Mouse (Mus musculus) gastrocnemius, postnatal 36 days (tissue): Measurements from ENCODE around the gene Eri3. TPM values are rescaled to one million over a fixed set of nuclear protein-coding genes. Genes with fewer than 3 reads are reported as not detected.

Experiments used
- DNase-seq, 2 experiments: peaks; one replicate each; pipeline ENCODE4 v3.0.0; 2022
- intact Hi-C: fragments of 180-260 bp; cut with DNase I; formaldehyde crosslinking; loops from one replicate; pipeline ENCODE4 v1.15.1; 2025
- total RNA-seq, 2 experiments: library from RNA; stranded (reverse); gene quantifications; 2 replicates each; pipeline ENCODE4 v1.2.3; 2021

Gene Eri3
- total RNA-seq, 2 experiments from 2014 or later: 78.4 to 92.3 TPM

DNA sequence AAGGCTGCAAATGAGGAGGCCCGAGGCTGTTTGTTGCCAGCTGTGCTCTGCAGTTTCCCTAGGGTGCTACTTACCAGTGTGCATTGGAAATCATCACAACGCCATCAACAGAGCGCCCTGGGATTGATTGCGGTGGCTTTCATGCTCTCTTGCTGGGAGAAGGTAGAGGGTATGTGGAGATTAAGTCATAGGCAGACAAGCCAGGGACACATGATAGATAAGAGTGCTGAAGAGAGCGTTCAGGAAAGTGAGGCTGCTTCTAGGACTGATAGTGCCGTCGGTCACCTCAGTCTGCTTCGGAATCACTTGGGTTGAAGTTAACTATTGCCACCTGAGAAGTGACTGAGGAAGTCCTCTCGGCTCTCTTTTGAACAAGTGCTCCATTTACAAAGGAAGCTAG lies 13.8 kb downstream of the Eri3 start:
- intact Hi-C loops: no loop called here
- no peak for DNase-seq

DNA sequence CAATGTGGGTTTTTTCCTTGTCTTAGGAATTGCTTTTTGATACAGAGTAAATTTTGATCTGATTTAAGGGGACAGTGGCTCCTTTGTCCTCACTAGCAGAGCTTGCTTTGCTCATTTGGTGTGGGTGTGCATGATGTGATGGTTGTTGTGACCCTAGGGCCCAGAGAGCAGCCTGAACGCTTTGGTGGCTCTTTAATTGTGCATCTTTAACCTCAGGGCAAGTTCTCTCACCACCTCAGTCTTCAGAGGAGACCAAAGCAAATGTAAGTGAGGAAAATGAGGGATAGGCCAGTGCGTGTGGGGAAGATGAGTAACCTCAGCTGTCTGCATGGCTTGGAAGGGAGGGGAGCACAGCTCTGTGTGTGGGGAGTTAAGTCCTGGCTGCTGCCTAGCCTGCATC lies 18.7 kb downstream of the Eri3 start:
- DNase-seq: no peak
- intact Hi-C loops: no loop called here

DNA sequence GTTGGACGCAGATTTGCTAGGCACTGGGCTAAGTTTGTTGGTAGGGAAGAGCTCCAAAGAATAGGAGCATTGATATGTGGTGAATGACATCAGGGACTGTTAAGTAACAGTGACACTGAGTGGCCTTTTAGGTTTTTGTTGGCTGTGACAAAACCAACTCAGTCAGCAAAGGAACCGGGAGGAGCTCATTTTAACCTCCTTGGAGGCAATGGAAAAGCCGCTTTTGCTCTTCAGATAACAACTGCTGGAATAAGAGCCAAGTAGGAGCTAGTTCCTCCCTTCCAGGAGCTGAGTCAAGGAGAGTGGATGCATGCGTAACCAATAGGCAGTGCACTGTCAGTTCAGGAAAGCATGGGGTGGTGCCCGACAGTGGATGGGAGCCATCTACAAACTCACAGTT lies 20.8 kb downstream of the Eri3 start:
- DNase-seq: no peak
- intact Hi-C loops: no loop called here

DNA sequence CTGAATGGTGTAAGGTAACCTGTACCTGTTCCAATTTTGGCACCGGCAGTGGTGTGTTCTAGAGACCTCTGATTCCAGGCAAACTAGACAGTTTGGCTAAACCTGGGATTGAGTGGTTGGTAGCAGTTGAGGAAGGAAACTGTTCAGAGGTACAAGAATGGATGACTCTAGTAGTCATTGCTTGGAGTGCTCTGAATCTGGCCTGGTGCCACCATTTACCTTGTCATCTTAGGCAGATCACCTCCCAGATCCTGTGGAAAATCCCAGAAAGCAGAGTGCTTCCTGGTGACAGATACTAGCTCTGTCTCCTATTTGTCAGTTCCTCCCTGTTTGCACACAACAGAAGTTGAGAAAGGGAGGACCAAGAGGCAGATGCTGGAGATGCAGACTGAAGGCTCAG lies 27.4 kb downstream of the Eri3 start:
- intact Hi-C loops: no loop called here

DNA sequence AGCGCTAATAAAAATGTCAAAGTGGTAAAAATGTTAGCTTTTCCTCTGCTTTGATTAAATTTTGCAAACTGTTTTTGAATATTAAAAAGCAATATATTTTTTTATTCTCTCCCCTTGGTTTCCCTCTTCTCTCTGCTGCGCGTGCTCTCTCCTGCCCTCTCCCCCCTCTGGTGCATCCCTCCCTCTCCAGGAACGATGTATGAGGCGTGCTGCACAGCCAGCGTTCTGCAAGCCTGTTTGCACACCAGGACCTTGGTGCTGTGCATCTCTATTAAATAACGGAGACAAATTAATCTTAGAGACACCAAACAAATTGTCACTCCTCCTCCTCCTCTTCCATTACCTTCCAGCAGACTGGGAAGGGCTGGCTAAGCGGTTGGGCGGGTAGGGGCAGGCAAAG lies 31.5 kb downstream of the Eri3 start:
- intact Hi-C loops: no loop called here
- DNase-seq: no peak

More for the DNA sequence above, 27.4 kb downstream of the Eri3 start:
- no peak for DNase-seq

DNA sequence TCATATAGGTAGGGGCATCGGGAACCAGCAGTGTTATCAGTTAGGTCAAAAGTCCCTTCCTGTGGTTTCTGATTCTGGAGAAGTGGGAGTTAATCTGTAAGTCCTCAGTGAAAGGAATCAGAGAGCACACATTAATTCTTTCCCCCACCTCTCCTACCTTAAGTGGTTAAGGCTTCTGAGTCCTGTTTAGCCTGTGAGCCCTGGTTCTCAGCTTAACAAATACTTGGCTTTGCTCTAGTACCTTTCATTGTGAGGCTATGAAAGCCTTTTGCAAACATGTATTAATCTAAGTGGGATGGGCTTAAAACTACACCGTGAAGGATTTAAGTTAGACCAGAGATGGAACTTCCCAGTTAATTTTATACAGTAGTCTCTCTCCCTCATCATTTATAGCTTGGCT lies 35.8 kb downstream of the Eri3 start:
- no peak for DNase-seq
- intact Hi-C loops: no loop called here

DNA sequence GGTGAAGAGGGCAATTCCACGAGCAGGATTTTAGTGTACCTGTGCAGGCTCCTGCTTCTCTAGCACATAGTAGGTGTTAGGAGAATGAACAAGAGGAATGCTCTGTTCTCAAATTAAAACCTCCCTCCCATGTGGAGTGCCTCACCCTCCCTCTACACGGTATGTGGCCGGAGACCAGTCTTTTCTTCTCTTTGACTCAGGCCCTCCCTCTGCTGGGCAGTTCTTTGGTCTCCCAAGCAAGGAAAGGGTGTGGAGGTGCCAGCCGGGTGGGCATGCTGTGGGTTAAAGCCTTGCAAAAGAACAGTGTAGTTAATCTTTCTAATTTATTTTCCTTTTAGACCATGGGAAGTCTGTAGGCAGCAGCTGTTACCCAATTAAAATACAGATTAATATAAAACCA lies 37.3 kb downstream of the Eri3 start:
- intact Hi-C loops: no loop called here
- DNase-seq: no peak

DNA sequence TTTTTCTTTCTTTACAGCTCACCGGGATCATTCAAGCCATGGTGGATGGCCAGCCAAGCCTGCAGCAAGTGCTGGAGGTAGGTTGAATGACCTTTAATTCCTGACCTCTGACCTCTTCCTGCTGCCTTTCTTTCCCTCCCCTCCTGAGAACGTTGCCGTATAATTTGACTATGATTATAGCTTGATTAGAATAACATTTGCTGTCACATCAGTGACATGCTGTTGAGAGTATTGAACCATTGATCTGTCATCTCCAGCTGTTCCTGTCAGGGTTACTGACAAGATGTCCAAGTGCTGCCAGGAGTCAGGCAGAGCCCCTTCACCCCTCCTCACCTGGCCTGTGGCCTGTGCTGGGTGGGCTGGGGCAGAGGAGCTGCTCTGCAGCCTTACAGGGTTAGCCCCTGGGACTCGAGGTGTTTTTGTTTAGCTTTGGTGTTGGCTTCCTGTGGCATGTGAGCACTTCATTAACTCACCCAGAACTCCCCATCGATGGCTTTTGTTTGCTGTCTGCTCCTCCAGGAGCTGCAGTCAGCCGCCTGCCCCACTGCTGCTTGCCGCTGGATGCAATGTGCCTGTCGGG lies 39.0 kb downstream of the Eri3 start:
- intact Hi-C loops: no loop called here
- no peak for DNase-seq

DNA sequence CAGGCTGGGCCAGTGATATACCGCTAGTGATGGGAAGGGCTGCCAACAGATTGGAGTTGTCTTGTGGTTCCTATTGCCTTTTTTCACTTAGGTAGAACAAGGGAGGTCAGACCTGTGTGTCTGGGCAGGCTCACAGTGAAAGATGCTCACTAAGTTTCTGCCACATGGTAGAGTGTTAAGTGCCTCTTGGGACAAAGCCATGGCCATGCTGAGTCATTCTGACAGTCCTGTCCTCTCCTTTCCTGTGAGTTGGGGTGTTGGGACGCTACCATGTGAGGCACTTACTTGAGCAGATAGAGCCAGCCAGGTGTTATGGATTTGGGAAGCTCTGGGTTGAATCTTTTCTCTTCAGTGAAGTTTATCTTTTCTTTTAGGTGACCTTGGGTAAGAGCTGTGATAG lies 40.6 kb downstream of the Eri3 start:
- intact Hi-C loops: no loop called here
- peak in 1 of 2 experiments; percentile 36 for DNase-seq

DNA sequence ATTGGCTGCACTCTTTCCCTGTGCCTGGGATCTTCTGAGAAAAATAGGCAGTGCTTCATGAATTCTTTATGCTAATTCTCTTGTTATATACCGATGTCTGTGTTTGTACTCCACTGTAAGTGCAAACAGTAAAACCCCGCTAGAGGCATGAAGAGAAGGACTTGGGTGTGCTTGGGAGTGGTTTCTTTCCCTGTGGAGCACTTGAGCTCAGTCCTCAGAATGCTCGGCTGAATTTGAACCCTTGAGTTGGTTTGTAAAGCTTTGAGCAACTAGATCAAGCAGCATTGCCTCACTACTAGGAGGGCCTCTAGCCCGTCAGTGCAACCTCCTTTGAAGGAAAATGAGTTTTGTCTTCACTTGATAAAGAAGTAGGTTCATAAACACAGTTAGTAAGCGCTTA lies 42.0 kb downstream of the Eri3 start:
- DNase-seq: no peak
- intact Hi-C loops: no loop called here

DNA sequence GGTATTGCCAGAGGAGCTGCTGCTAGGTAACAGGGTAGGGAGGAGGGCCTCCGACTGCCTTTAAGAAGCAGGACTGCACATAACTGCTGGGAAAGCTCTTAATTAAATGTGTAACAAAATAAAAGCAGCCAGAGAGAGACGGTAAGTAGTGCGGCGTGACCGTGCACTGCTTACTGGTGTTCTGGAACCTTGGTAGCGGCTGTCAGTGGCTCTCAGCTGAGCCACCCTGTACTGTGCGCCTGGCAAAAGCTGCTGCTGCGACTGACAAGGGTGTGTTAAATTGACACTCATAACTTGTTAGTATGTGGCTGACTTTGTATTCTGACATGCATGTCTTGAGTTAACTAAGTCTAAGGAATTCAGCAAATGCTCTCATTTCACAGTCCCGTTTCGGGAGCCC lies 45.1 kb downstream of the Eri3 start:
- DNase-seq: no peak
- intact Hi-C loops: no loop called here

DNA sequence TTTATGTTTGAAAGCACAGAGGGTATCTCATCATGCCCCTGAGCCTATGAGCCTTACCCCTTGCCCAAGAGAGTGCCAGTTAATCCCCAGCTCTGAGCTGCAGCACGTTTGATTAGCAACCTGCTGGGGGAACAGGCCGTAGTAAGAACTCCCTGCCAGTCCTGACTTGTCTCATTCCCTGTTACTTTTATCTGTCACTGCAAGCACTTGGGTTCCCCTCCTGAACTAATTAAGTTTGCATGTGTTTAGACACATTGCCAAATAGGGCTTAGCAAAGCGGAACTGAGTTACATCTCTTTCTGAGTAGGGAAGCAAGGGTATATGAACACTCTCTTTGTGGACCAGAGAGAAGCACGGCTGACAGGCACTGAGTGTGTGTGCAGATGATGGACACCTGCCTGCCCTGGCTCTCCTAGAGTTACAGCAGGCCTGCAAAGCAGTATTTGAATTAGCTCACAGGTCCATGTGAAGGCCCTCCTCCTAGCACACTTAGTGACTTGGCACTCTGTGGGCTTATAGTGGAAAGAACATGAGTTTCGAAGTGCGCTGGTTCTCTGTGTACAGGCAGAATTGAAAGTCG lies 49.9 kb downstream of the Eri3 start:
- DNase-seq: no peak
- intact Hi-C loops: no loop called here

DNA sequence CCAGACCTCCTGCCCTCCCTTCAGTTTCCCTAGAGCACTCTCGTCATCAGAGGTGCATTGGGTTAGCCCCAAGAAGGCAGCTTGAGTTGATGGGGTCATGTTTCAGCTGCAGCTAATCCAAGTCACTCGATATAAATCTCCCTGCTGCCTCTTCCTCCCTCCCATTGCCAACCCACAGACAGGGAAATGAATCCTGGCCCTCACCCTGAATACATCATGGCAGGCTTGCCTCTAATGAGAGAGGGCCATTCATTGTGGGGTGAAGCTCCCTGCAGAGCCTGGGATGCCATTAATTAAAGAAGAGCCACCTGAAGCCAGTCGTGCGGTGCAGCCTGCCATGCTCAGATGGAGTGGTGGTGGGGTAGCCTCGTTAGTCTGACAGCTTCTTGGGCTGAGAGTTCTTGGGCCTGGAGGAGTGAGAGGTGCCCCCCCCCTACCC lies 51.2 kb downstream of the Eri3 start:
- intact Hi-C loops: no loop called here
- DNase-seq: peak in 1 of 2 experiments; percentile 10

DNA sequence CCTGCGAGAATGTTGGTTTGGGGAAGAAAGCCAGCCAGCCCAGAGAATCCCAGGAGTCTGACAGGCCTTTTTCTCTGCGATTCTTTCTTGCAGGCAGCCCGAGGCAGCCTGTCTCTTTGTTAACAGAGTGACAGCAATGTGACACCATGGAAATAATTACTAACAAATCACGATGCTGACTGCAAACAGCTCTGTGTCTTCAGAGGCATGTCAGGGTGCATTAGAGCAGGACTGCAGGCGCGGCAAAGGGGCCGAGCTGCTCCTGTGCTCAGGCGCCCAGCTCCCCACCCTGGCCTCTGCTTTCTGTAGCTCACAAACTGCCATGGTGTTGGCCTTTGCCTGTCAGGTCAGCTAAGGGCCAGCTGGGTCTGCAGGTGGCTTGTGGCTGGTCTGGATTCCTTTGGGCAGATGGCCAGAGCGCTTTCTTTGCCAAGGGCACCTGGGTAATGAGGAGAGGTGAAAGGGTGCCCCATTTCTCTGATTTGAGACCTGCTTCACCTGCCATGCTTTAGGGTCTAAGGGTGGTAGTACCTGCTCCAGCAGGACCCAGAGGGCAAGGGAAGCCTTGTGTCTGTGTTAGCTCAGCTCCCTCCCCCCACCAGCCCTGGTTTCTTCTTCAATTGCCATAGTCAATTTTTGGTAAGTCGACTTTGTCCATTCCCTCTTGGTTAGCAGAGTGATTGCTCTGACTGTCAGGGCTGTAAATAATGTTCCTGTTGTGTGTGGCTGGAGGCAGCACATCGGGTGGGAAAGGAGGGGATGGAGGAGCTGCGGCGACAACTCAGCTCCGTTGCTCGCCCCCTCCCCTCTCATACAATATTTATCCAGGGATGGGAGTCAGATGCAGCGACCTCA lies 55.2 kb downstream of the Eri3 start:
- DNase-seq: no peak
- intact Hi-C loops: no loop called here

DNA sequence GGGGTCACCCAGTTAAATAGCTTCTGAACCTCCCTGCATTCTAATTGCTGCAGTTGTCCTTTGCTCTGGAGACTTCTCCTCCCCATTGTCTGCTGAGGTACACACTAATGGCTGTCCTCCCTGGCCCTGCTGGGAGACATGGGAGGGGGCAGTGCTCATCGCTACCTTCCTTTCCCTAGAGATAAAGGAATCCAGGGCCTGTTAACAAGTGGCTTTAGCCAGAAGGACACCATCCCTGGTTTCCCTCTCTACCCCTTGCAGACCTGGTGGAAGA lies 55.7 kb downstream of the Eri3 start:
- no peak for DNase-seq
- intact Hi-C loops: no loop called here

DNA sequence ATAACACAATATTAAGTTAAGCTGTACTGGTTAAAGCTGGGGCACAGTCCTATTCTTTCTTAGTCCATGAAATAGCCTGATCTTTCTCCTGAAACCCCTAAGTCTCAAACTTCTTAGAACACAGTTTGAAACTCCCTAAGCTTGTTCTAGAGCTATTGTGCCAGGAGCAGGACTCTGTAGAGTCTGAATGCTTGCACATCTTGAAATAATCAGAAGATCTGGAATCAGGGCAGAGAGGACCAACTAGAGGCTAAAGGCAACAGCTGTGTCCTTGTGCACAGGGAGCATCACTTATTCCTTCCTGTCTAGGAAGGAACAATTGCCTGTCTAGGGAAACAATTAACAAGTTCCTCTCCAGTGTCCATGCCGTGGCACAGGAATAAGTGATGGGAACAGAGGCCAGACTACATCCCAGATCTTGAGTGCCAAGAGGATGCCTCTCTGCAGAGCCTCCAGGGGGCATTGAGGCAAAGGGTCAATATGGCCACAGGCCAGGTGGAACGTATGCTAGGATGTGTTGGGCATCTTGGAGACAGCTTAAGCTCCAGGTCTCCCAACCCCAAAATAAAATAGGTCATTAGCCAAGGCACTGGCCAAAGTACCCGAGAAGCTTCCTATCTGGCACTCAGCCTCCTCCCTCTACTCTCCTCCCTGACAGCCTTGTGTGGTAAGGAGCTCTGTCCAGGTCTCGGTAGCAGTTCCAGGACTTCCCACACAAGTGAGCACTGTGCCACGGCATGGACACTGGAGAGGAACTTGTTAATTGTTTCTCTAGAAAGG lies 56.9 kb downstream of the Eri3 start:
- intact Hi-C loops: no loop called here
- DNase-seq: no peak

DNA sequence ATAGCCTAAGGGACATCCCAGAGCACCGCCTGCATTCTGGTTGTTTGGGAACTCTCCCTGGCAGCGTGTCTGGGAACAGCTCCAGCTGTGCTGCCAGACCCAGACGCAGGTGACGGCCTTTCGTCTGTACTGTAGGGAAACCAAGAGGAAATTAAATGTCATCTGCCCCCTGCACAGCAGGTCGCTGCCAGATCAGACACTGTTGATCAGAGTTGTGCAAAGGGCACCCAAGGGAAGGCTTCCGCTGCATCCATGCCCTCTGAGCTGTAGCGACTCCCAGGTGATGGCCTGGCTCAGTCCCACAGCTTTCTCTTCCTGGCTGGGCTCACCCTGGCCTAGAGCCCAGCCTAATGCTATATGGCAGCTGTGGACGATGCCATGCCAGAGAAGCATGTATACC lies 58.1 kb downstream of the Eri3 start:
- DNase-seq: no peak
- intact Hi-C loops: no loop called here

DNA sequence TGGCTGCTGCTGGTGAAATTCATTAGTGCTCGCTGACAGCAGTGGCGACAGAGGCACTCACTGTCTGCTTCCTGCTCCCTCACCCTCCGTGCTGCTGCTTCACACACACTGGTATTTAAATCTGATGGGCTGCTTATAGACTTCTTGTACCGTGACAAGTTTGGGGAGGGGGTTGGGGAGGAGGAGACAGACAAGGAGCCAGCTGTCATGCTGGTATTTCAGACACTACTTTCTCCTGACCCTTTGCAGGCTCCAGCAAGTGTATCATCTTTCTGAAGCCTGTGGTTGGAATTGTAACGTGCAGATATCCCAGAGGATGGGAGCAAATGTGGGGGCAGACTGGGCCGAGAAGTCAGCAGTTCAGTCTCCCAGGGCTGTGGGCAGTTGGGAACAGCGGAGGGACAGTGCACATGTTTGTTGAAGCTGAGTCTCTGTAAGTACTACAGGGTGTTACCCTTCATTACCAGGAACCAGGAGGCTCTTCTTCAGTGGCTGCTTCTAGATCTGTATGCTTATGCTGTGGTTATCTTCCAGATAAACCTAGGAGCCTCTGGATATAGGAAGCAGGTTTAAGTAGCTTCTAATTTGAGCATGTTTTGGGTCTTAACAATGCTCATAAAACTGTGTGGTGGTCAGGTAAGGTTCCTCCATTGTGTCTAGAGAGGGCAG lies 59.3 kb downstream of the Eri3 start:
- no peak for DNase-seq
- intact Hi-C loops: no loop called here

DNA sequence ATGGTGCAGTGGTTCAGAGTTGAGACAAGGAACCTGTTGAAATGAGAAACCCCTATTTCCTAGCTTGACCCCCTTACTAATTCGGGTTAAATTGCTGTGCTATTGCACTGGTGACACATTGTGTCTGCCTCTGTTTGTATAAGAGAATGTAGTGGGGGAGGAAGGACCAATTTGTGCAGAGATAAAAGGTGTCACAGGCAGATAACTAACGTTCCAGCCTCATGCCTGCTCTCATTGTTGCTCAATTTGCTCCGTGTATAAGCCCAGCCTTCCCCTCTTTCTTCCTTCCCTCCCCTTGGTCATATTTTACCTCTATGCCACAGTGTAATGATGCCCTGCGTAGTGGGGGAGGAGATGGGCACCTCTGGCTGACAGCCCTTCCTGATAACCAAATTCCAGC lies 61.2 kb downstream of the Eri3 start:
- intact Hi-C loops: no loop called here

DNA sequence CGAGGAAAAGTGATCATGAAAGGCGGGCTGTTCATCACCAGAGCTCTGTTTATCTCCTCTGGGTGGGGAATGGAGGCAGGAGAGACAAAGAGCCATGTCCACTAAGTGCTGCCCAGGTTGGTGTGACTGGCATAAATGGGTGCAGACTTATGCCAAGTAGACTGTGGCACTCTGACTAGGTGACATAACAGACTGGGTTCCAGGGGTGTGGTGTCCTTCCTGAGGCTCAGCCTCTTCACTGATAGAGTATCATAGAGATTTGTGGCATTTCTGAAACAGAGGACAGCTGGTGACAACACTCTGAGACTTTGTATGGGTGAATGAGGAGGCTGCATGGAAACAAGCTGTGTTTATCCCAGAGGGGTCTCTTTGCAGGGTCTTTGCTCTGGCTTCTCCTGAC lies 61.6 kb downstream of the Eri3 start:
- no peak for DNase-seq
- intact Hi-C loops: no loop called here

More for the DNA sequence above, 61.2 kb downstream of the Eri3 start:
- no peak for DNase-seq

DNA sequence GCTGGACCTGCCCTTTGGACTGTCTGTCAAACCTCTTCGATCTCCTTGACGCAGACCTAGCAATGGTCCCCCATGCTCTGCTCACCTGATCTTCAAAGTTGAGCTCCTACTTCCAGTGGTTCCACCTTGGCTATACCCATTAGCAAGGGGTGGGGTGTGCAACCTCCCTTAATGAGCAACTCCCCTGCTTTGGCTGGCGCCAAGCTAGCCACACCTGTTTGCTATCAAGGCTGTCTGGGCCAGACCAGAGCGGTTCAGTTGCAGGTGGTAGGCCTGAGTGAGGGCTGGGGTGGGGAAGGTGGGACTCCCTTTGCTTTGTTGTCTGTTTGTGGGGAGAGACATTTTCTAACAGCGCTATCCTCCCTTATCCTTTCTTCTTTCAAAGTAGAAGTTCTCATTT lies 62.5 kb downstream of the Eri3 start:
- no peak for DNase-seq
- intact Hi-C loops: no loop called here
